Mouse (Mus musculus): ENCODE data around the gene Duxf3. TPM values are rescaled to one million over a fixed set of nuclear protein-coding genes. Genes with fewer than 3 reads are reported as not detected.

Duxf3 gene
- polyA plus RNA-seq (2014; fragmentation: Illumina TruSeq; extraction: RNeasy Lipid Tissue Mini Kit (QIAGEN cat#74804); ENCODE audit: low read depth, low replicate concordance) = 0.78 TPM

DNA sequence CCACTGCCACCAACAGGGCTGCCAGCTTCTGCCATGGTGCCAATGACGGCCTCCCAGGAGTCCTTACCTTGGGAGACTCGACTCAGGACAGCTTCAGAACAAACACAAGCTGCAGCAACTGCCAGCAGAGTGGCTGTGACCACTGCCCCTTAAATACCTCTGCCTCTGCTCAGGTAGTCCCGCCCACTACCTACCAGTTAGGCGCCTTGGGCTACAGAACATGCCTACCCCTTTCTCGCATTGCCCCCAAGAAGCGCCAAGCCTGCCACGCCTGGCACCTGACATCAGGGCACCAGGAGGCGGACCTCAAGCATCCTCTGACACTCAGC is at the start of gene Duxf3:
Gene Duxf3, minus strand, starts transcription at position 35 of the 329 bp plus-strand sequence.

GRCm38 (mm10) chr10:58255213-58255892 is 22.9 kb upstream of the Duxf3 start, which contains the start of gene Gcc2:
Gcc2 (plus strand) TSS chr10:58255497.

GRCm38 (mm10) chr10:58236613-58237012 is 4.1 kb upstream of the Duxf3 start, which contains the start of gene Gm4981:
Gm4981 (minus strand) TSS chr10:58236701.

GRCm38 (mm10) chr10:58224827-58225785 is 7.4 kb downstream of the Duxf3 start, which contains the start of gene AW822073:
AW822073 (minus strand) TSS chr10:58224930.

Other genes with a start within 250 kb of the Duxf3 start
- gene AW822073, start 7.7 kb downstream of the Duxf3 start, polyA plus RNA-seq (2014; fragmentation: Illumina TruSeq; extraction: RNeasy Lipid Tissue Mini Kit (QIAGEN cat#74804); ENCODE audit: low read depth, low replicate concordance) = not detected
- gene Gm4981, start 4.0 kb upstream of the Duxf3 start, polyA plus RNA-seq (2014; fragmentation: Illumina TruSeq; extraction: RNeasy Lipid Tissue Mini Kit (QIAGEN cat#74804); ENCODE audit: low read depth, low replicate concordance) = not detected
- 53.8 TPM for gene Gcc2, start 22.8 kb upstream of the Duxf3 start, polyA plus RNA-seq (2014; fragmentation: Illumina TruSeq; extraction: RNeasy Lipid Tissue Mini Kit (QIAGEN cat#74804); ENCODE audit: low read depth, low replicate concordance)
- 30.1 TPM for gene Lims1, start 90.8 kb upstream of the Duxf3 start, polyA plus RNA-seq (2014; fragmentation: Illumina TruSeq; extraction: RNeasy Lipid Tissue Mini Kit (QIAGEN cat#74804); ENCODE audit: low read depth, low replicate concordance)
- gene Ranbp2, start 214.2 kb upstream of the Duxf3 start, polyA plus RNA-seq (2014; fragmentation: Illumina TruSeq; extraction: RNeasy Lipid Tissue Mini Kit (QIAGEN cat#74804); ENCODE audit: low read depth, low replicate concordance) = 109 TPM

Measured in testis, adult 10 weeks (tissue).